Mouse (Mus musculus): ENCODE results near the gene Tbc1d10a. TPM values are rescaled to one million over a fixed set of nuclear protein-coding genes. Genes with fewer than 3 reads are reported as not detected.

Gene Tbc1d10a
- polyA plus RNA-seq, 1 experiment from 2014 or later, result 31.0 TPM

DNA sequence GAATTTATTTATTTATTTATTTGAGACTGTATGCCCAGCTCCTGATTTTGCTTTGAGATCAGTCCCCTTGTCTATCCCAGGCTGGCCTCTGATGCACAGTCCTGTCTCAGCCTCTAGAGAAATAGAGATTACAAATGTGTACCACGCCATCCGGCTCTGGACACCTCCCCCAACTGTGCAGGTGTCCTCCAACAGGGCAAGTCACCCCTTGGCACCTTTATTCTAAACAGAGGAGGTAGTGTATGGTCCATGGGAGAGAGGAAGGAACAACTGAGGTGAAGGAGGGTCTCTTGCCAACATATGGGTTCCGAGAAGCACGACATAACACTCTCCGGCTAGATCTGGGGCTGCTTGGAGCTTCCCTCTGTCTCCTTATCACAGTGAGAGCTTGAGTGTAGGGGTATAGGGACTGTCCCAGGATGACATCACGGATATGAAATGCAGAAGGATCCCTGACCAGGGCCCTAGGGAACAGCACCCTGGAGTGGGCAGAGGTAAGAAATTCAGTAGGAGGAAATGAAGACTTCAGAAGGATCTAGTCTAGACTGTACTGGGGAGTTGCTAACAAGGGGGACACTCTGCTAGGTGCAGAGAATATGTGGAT, 48.6 kb downstream of the Tbc1d10a start:
- Histone ChIP-seq H3K9me3 (ENCODE audit: control insufficient read depth, low read length) (no peaks in the 10 kb centered on the region), H3K4me3 (ENCODE audit: low read depth, low read length) (no peak overlapping the region), H3K27me3 (replicated peaks; ENCODE audit: control insufficient read depth, insufficient read depth, low read length) (no peaks in the 10 kb centered on the region), H3K36me3 (ENCODE audit: control insufficient read depth, insufficient read depth, low read length) (no peaks in the 10 kb centered on the region), H3K4me1 (ENCODE audit: control insufficient read depth, insufficient read depth, low read length) (no peaks in the 10 kb centered on the region), H3K9ac (ENCODE audit: low read depth, low read length) (no peak overlapping the region), H3K27ac (replicated peaks; ENCODE audit: low read depth, low read length) (no peak overlapping the region), H3K4me2 (ENCODE audit: low read depth, low read length) (no peak overlapping the region)
- no peak for DNase-seq (ENCODE audit: low spot score)
- ATAC-seq (ENCODE audit: low read depth), result no peak
- 83% methylated on average over 6 of the region's 6 CpGs for WGBS

DNA sequence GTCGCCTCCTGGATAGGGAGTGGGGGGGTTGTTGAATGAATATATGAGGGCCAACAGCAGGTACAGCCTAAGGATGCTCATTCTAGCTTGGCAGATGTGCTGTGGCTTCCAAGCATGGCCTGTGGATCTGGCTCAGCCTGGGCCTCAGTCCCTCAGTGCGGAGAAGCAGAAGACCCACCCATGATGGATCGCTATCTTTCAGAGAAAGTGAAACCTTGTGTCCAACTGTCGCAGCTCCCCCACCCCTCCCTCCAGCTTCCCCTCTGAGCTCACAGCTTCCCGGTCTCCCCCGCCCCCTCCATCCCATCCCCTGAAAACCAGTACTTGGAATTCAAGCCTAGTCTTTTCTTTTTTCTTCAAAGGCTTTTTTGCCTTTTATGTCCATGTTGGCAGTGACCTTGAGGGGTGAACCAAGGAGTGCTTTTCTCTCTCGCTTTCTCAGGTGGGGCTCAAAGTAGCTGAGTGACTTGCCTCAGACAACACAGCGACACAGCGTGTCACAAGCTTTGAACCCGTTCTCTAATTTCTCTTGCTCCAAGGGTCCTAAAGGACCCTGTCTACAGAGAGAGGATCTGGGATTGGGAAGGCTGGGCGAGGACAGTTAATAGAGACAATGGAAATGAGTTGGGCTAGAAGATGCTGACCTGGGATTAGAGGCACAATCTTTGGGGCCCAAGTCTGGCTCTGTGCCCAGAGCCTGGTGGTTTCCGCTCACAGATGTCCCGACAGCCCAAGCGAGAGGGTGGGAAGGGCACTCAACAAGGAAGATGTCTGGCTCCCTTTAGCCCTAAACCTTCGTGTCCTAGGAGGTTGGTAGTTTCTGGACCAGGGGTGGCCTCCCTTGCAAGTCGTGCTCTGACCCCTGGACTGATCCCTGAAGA, 49.3 kb downstream of the Tbc1d10a start, which contains the start of gene Osm:
TSS of gene Osm (plus strand) at position 756 of the 881 bp plus-strand sequence.
- DNase-seq (ENCODE audit: low spot score) (no peak), ATAC-seq (ENCODE audit: low read depth) (no peak)
- no peaks in the 10 kb centered on the region for H3K4me1 ChIP-seq (ENCODE audit: control insufficient read depth, insufficient read depth, low read length)
- no peaks in the 10 kb centered on the region for H3K27me3 ChIP-seq (replicated peaks; ENCODE audit: control insufficient read depth, insufficient read depth, low read length)
- no peaks in the 10 kb centered on the region for H3K36me3 ChIP-seq (ENCODE audit: control insufficient read depth, insufficient read depth, low read length)
- H3K9ac ChIP-seq (ENCODE audit: low read depth, low read length), result no peak within 1 kb of the TSS
- WGBS, result 65% methylated on average over 15 of the region's 16 CpGs
- H3K4me3 ChIP-seq (ENCODE audit: low read depth, low read length), result no peak within 1 kb of the TSS
- H3K27ac ChIP-seq (replicated peaks; ENCODE audit: low read depth, low read length), result no peak within 1 kb of the TSS
- H3K4me2 ChIP-seq (ENCODE audit: low read depth, low read length), result no peak within 1 kb of the TSS
- H3K9me3 ChIP-seq (ENCODE audit: control insufficient read depth, low read length), result no peaks in the 10 kb centered on the region

DNA sequence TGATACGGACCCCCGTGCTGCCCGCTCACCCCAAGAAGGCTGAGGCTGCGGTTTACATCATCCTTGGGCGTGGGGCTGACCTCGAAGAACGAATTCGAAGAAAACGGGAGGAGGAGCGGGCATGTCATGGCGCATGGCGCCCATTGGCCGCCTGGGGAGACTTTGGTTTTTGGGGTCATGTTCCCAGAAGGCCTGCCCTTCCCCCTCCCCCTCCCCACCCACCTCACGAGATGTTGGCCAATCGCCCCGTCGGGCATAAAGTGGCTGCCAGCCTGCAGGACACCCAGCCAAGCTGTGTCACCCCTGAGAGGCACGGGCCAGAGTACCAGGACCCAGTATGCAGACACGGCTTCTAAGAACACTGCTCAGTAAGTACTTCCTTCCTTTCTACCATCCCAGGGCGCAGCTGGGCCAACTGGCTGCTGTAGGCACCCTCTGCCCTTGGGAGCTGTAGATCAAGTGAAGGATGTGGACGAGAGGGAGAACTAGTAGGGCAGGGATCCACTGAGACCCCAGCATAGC, 50.0 kb downstream of the Tbc1d10a start:
- Histone ChIP-seq H3K4me3 (ENCODE audit: low read depth, low read length) (no peak overlapping the region), H3K27ac (replicated peaks; ENCODE audit: low read depth, low read length) (no peak overlapping the region), H3K27me3 (replicated peaks; ENCODE audit: control insufficient read depth, insufficient read depth, low read length) (no peaks in the 10 kb centered on the region), H3K4me2 (ENCODE audit: low read depth, low read length) (no peak overlapping the region), H3K9ac (ENCODE audit: low read depth, low read length) (no peak overlapping the region), H3K4me1 (ENCODE audit: control insufficient read depth, insufficient read depth, low read length) (no peaks in the 10 kb centered on the region), H3K36me3 (ENCODE audit: control insufficient read depth, insufficient read depth, low read length) (no peaks in the 10 kb centered on the region), H3K9me3 (ENCODE audit: control insufficient read depth, low read length) (no peaks in the 10 kb centered on the region)
- ATAC-seq (ENCODE audit: low read depth) (no peak), DNase-seq (ENCODE audit: low spot score) (no peak)
- WGBS, result 91% methylated on average over 21 of the region's 21 CpGs

DNA sequence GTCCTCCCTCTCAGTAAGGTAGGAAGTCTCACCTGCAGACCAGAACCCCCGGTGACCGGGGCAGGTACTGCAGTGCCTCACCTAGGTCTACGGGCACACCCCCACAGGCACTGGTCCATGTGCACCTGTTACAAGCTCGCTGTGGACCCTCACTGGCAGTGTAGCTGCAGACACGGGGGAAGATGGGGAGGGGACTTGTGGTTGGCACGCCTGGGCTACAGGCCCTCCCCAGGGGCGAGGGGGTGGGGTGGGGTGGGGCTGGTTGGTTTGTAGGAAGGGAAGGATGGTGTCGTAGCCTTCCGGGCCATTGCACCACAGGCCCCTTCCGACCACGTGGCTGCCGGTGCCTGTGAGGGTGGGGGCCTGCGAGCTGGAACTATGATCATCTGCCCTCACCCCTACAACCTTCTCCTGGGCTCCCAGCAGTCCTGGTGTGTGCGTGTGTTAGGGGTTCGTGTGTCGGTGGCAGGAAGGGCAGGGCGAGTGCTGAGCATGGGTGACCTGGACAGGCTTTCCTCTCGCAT, 50.9 kb downstream of the Tbc1d10a start:
- no peaks in the 10 kb centered on the region for H3K36me3 ChIP-seq (ENCODE audit: control insufficient read depth, insufficient read depth, low read length)
- no peaks in the 10 kb centered on the region for H3K27me3 ChIP-seq (replicated peaks; ENCODE audit: control insufficient read depth, insufficient read depth, low read length)
- no peak for ATAC-seq (ENCODE audit: low read depth)
- no peak overlapping the region for H3K4me2 ChIP-seq (ENCODE audit: low read depth, low read length)
- DNase-seq (ENCODE audit: low spot score), result no peak
- H3K9me3 ChIP-seq (ENCODE audit: control insufficient read depth, low read length), result no peaks in the 10 kb centered on the region
- H3K4me1 ChIP-seq (ENCODE audit: control insufficient read depth, insufficient read depth, low read length), result no peaks in the 10 kb centered on the region
- H3K4me3 ChIP-seq (ENCODE audit: low read depth, low read length), result no peak overlapping the region
- 81% methylated on average over 16 of the region's 18 CpGs for WGBS
- no peak overlapping the region for H3K27ac ChIP-seq (replicated peaks; ENCODE audit: low read depth, low read length)
- H3K9ac ChIP-seq (ENCODE audit: low read depth, low read length), result no peak overlapping the region

DNA sequence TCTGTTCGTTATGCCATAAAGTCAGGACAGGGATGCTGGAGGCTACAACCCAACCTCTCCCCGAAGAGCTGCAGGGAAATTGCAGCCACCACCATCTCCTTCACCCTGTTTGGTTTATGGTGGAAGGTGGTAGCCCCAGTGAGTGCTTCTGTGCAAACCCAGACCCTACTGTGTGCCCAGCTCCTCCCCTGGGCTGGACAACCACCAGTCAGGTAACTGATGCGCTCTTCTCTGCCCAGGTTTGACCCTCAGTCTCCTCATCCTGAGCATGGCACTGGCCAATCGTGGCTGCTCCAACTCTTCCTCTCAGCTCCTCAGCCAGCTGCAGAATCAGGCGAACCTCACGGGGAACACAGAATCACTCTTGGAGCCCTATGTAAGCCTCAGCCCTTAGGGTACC, 51.6 kb downstream of the Tbc1d10a start:
- 89% methylated on average over 6 of the region's 6 CpGs for WGBS
- Histone ChIP-seq H3K9me3 (ENCODE audit: control insufficient read depth, low read length) (no peaks in the 10 kb centered on the region), H3K27ac (replicated peaks; ENCODE audit: low read depth, low read length) (no peak overlapping the region), H3K4me1 (ENCODE audit: control insufficient read depth, insufficient read depth, low read length) (no peaks in the 10 kb centered on the region), H3K9ac (ENCODE audit: low read depth, low read length) (no peak overlapping the region), H3K36me3 (ENCODE audit: control insufficient read depth, insufficient read depth, low read length) (no peaks in the 10 kb centered on the region), H3K27me3 (replicated peaks; ENCODE audit: control insufficient read depth, insufficient read depth, low read length) (no peaks in the 10 kb centered on the region), H3K4me2 (ENCODE audit: low read depth, low read length) (no peak overlapping the region), H3K4me3 (ENCODE audit: low read depth, low read length) (no peak overlapping the region)
- DNase-seq (ENCODE audit: low spot score) (no peak), ATAC-seq (ENCODE audit: low read depth) (no peak)

DNA sequence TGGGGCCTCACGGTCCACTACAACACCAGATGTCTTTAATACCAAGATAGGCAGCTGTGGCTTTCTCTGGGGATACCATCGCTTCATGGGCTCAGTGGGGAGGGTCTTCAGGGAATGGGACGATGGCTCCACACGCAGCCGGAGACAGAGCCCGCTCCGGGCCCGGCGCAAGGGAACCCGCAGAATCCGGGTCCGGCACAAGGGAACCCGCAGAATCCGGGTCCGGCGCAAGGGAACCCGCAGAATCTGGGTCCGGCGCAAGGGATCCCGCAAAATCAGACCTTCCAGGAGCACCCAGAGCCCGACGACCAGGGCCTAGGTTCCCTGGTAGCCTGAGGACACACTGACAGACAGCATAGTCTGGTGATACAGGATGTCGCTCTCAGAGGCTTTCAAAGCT, 53.1 kb downstream of the Tbc1d10a start:
- Histone ChIP-seq H3K9me3 (ENCODE audit: control insufficient read depth, low read length) (no peaks in the 10 kb centered on the region), H3K4me1 (ENCODE audit: control insufficient read depth, insufficient read depth, low read length) (no peaks in the 10 kb centered on the region), H3K27me3 (replicated peaks; ENCODE audit: control insufficient read depth, insufficient read depth, low read length) (no peaks in the 10 kb centered on the region), H3K4me2 (ENCODE audit: low read depth, low read length) (no peak overlapping the region), H3K36me3 (ENCODE audit: control insufficient read depth, insufficient read depth, low read length) (no peaks in the 10 kb centered on the region), H3K9ac (ENCODE audit: low read depth, low read length) (no peak overlapping the region), H3K27ac (replicated peaks; ENCODE audit: low read depth, low read length) (no peak overlapping the region), H3K4me3 (ENCODE audit: low read depth, low read length) (no peak overlapping the region)
- no peak for ATAC-seq (ENCODE audit: low read depth)
- WGBS, result 85% methylated on average over 23 of the region's 23 CpGs
- no peak for DNase-seq (ENCODE audit: low spot score)

DNA sequence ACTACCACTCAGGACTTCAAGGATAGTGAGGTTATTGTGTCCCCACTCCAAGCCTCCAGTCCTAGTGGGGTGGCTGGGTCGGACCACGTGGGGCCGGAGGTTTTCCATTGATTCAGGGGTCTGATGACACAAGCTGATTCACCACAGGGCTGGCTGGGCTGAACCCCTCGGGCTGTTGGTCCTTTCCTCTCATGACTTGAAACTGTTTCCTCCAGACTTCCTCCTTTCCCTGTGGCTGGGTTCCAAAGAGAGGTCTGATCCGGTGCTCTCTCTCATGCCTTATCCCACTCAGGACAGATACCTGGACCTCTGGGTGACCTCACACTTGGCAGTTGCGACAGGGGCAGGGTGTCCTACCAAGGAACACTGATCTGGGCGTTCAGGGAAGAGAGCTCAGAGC, 53.6 kb downstream of the Tbc1d10a start:
- no peak for ATAC-seq (ENCODE audit: low read depth)
- no peak for DNase-seq (ENCODE audit: low spot score)
- Histone ChIP-seq H3K27ac (replicated peaks; ENCODE audit: low read depth, low read length) (no peak overlapping the region), H3K4me3 (ENCODE audit: low read depth, low read length) (no peak overlapping the region), H3K9me3 (ENCODE audit: control insufficient read depth, low read length) (no peaks in the 10 kb centered on the region), H3K4me2 (ENCODE audit: low read depth, low read length) (no peak overlapping the region), H3K9ac (ENCODE audit: low read depth, low read length) (no peak overlapping the region), H3K36me3 (ENCODE audit: control insufficient read depth, insufficient read depth, low read length) (no peaks in the 10 kb centered on the region), H3K27me3 (replicated peaks; ENCODE audit: control insufficient read depth, insufficient read depth, low read length) (no peaks in the 10 kb centered on the region), H3K4me1 (ENCODE audit: control insufficient read depth, insufficient read depth, low read length) (no peaks in the 10 kb centered on the region)
- 63% methylated on average over 7 of the region's 7 CpGs for WGBS

DNA sequence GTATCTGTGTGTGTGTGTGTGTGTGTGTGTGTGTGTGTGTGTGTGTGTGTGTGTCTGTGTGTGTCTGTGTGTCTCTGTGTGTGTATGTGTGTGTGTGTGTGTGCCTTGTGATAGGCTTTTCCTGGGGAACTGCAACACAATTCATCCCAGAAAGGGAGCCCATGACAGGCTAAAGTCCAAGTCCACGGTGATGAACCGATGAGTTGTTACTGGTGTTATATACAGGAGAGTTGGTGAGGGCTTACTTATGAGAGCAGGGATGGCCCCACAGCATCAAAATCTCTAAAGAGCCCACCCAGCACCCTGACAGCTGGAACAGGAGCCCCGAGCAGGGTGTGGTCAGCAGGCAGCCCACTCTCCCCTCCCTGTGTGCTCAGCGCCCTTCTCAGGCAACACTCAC, 54.6 kb downstream of the Tbc1d10a start:
- H3K4me3 ChIP-seq (ENCODE audit: low read depth, low read length), result no peak overlapping the region
- WGBS, result 91% methylated on average over 3 of the region's 4 CpGs
- ATAC-seq (ENCODE audit: low read depth) (no peak), DNase-seq (ENCODE audit: low spot score) (no peak)
- H3K27ac ChIP-seq (replicated peaks; ENCODE audit: low read depth, low read length), result no peak overlapping the region
- H3K4me1 ChIP-seq (ENCODE audit: control insufficient read depth, insufficient read depth, low read length), result no peaks in the 10 kb centered on the region
- no peaks in the 10 kb centered on the region for H3K9me3 ChIP-seq (ENCODE audit: control insufficient read depth, low read length)
- H3K36me3 ChIP-seq (ENCODE audit: control insufficient read depth, insufficient read depth, low read length), result no peaks in the 10 kb centered on the region
- H3K4me2 ChIP-seq (ENCODE audit: low read depth, low read length), result no peak overlapping the region
- no peaks in the 10 kb centered on the region for H3K27me3 ChIP-seq (replicated peaks; ENCODE audit: control insufficient read depth, insufficient read depth, low read length)
- no peak overlapping the region for H3K9ac ChIP-seq (ENCODE audit: low read depth, low read length)

Data from embryonic facial prominence, embryonic 14.5 days (tissue).